26 mouse cellular contexts compared by ENCODE assay signal in the genomic region with DNA sequence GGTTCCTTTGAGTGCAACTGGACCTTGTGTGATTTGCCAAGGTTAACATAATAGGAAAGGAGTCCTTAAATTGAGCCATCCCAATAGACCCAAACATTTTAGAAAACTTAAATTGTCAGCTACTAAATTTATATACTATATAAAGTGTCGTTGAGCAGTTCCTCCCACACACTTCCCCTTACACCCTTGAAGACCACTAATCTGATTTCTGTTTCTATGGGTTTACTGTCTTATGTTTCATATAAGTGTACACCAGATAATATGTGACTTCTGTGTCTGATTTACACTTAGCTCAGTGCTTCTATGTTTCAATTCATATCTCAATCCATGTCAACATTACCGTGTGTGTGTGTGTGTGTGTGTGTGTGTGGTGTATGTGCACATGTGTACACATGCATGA. TPM values are rescaled to one million over a fixed set of nuclear protein-coding genes. Genes with fewer than 3 reads are reported as not detected.
"Had no signal": no experiment of that assay in that cellular context is flagged by ENCODE, and none has a peak within 500 bp of the region (broad histone marks: within the 10 kb centered on the region; RNA-seq: fewer than 3 reads in every experiment).

No protein-coding gene starts in this region.

- DNase-seq: cerebellum, adult 9-10 months; cerebellum, adult 9-11 months; cerebellum, postnatal 10 days; cerebellum, postnatal 14 days; cerebellum, postnatal 25 days; cerebellum, postnatal 36 days; embryo, embryonic 11 days; forebrain, postnatal 0 days; gastrocnemius, adult 2 months; gastrocnemius, postnatal 10 days; gastrocnemius, postnatal 14 days; gastrocnemius, postnatal 25 days; gastrocnemius, postnatal 36 days; heart, adult 18-20 months; heart, adult 2 months had no signal

- H3K4me3 ChIP-seq: embryonic facial prominence, embryonic 10.5 days; embryonic facial prominence, embryonic 12.5 days; embryonic facial prominence, embryonic 13.5 days; embryonic facial prominence, embryonic 15.5 days; erythroblast, embryonic 14.5 days; forebrain, embryonic 10.5 days; forebrain, embryonic 12.5 days; forebrain, embryonic 13.5 days; forebrain, embryonic 15.5 days; gastrocnemius, adult 2 months; heart, adult 2 months had no signal

- H3K27me3 ChIP-seq: embryonic facial prominence, embryonic 12.5 days; embryonic facial prominence, embryonic 13.5 days; embryonic facial prominence, embryonic 15.5 days; forebrain, embryonic 12.5 days; forebrain, embryonic 13.5 days; forebrain, embryonic 15.5 days had no signal

- H3K36me3 ChIP-seq: embryonic facial prominence, embryonic 10.5 days; embryonic facial prominence, embryonic 12.5 days; embryonic facial prominence, embryonic 13.5 days; embryonic facial prominence, embryonic 15.5 days; forebrain, embryonic 10.5 days; forebrain, embryonic 12.5 days; forebrain, embryonic 15.5 days had no signal

- H3K4me1 ChIP-seq: embryonic facial prominence, embryonic 10.5 days; embryonic facial prominence, embryonic 12.5 days; embryonic facial prominence, embryonic 13.5 days; embryonic facial prominence, embryonic 15.5 days; forebrain, embryonic 10.5 days; forebrain, embryonic 12.5 days; forebrain, embryonic 13.5 days; forebrain, embryonic 15.5 days had no signal

- H3K9ac ChIP-seq: embryonic facial prominence, embryonic 12.5 days; embryonic facial prominence, embryonic 13.5 days; embryonic facial prominence, embryonic 15.5 days; forebrain, embryonic 12.5 days; forebrain, embryonic 13.5 days; forebrain, embryonic 15.5 days; forebrain, postnatal 0 days had no signal

- H3K9me3 ChIP-seq: embryonic facial prominence, embryonic 12.5 days; embryonic facial prominence, embryonic 13.5 days; embryonic facial prominence, embryonic 15.5 days; forebrain, embryonic 10.5 days; forebrain, embryonic 12.5 days; forebrain, embryonic 13.5 days; forebrain, embryonic 15.5 days had no signal

- H3K27ac ChIP-seq: embryonic facial prominence, embryonic 10.5 days; embryonic facial prominence, embryonic 12.5 days; embryonic facial prominence, embryonic 13.5 days; embryonic facial prominence, embryonic 15.5 days; forebrain, embryonic 10.5 days; forebrain, embryonic 12.5 days; forebrain, embryonic 13.5 days; forebrain, embryonic 15.5 days; gastrocnemius, adult 2 months; heart, adult 2 months had no signal

RNA-seq across cellular contexts. Expression of a gene that starts 51.2 kb away (rescaled TPM):
- total RNA-seq: gastrocnemius, adult 18-20 months; gastrocnemius, adult 2 months; gastrocnemius, adult 8-10 months had no signal
